Mouse (Mus musculus) megakaryocyte-erythroid progenitor cell, adult 5-6 weeks (primary cell): ENCODE results near the gene Katnbl1. TPM values are rescaled to one million over a fixed set of nuclear protein-coding genes. Genes with fewer than 3 reads are reported as not detected.

Experiments
- ATAC-seq: replicated peaks from 2 replicates; pipeline ENCODE4 v1.8.0; 2016; ENCODE audit warnings: mild to moderate bottlenecking, inconsistent platforms; ENCODE audit not compliant: severe bottlenecking, poor library complexity, low FRiP score, low TSS enrichment
- total RNA-seq, 2 experiments: library from RNA; stranded (forward) in 1 of 2; stranded (reverse) in 1 of 2; fragments of 200-1000, 215-1000 nt in 1 of 2; fragments of >200 nt in 1 of 2; fragmentation: Nextera tagmentation in 1 of 2; gene quantifications; 2 replicates each; pipeline ENCODE4 v1.2.3; 2014 to 2017

Katnbl1 gene
- total RNA-seq (2014; fragmentation: Nextera tagmentation) (17.0 and 20.8 TPM in 2 replicates), total RNA-seq (2017) (20.1 and 27.8 TPM in 2 replicates)

GRCm38 (mm10) chr2:112378973-112379898 lies at the start of gene Katnbl1:
Katnbl1 (plus strand) TSS chr2:112379211.
- peak; percentile 91 for ATAC-seq

DNA sequence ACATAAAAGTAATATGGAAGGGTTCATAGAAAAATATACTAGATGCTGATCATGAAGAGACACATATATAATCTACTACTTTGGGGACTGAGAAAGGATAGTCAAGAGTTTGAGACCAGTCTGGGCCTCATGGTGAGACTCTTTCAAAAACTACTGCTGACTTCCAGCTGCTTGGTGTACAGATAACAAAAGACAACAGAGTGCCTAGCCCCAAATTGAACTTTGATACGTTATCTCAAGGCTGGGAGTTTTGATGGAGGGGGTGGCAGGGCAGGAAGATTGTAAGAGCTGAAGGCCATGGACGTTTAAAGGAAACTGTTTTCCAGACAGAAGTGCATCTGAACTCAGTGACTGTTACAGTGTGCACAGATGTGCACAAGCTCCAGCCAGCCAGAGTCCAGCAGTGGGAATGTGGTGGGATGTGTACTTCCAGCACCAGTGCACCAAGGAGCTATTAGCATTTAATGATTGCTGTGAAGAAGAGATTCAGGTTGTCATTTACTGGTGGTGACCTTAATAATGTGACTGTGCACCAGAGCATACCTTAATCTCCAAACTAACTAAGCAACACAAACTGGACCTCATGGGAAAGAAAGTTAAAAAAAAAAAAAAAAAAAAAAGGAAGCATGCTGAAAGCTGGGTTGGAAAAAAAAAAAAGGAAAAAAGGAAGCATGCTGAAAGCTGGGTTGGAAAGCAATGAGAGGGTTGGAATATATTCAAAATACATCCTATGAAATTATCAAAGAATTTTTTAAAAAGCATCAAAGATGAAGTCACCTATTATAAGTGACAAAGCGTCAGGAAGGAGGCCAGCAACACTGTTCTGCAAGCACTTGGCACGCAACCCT lies 46.7 kb upstream of the Katnbl1 start:
- ATAC-seq = peak; percentile 54

- no peak for ATAC-seq
These were observed 41.8 kb upstream of the Katnbl1 start for GRCm38 (mm10) chr2:112337211-112337610.

- peak; percentile 77; the same call in 1 of the 2 replicates for ATAC-seq
These were observed 39.3 kb upstream of the Katnbl1 start for GRCm38 (mm10) chr2:112339736-112340135.

- no peak for ATAC-seq
These were observed 37.9 kb upstream of the Katnbl1 start for GRCm38 (mm10) chr2:112341117-112341516.

DNA sequence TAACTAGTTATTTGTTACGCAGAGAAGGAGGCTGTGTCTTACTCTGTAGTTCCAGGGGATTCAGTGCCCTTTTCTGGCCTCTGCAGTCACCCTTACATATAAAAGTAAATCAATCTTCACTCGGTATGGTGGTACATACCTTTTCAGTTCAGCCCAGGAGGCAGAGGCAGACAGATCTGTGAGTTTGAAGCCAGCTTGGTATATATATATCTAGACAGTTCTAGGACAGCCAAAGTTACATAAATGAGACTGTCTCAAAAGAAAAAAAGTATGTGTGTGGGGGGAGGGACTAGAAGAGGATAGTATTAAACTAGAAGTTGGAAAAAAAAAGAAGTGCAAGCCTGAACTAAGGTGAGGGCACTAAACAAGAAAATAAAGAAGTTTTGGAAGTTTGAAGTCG lies 30.8 kb upstream of the Katnbl1 start:
- no peak for ATAC-seq

GRCm38 (mm10) chr2:112353685-112354455 lies 25.1 kb upstream of the Katnbl1 start:
- ATAC-seq = no peak

DNA sequence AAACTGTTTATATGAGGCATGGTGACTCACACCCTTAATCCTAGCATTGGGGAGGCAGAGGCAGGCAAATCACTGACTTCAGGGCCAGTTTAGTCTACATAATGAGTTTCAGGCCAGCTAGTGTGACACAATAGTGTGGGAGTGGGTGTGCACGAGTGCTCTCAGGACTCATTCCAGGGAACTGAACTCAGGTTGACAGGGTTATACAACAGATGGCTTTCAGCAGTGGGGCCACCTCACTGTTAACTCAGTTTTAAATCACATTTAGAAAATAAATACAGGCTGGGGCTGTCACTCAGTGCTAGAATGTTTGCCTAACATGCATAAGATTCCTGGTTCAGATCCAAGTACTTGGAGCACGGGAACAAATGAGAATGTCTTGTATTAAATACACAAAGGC lies 19.4 kb upstream of the Katnbl1 start:
- ATAC-seq = no peak

DNA sequence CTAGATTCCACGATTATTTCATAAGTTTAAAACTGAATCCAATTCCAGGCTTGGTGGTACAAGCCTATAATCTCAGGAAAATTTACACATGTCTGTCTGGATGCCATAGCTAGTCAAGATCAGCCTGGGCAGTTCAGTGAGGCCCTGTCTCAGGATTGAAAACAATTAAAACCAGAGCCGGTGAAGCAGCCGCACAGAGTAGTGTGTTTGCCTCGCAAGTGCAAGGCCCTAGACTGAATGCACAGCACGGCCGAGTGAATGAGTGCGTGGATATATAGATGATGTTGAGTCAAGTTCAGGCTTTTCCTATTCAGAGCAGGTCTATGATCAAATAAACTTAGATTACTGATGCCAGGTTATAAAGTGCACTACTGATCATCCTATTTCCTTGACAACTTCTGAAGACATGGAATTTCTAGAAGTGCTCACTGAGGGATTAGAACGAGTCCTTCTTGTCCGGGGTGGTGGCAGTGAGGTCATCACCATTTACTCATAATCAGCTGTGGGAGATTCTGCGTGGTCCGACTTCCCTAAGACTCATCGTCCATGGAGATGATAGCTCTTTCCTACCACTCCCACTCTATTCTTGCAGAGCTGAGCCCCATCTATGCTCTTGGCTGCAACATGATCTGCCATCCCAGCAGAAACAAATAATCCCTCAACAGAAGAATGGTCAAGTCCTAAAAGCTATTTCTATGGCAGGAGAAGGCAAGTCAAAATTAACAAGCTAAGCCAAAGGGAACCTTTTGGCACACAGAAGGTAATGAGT lies 18.8 kb upstream of the Katnbl1 start:
- no peak for ATAC-seq

- ATAC-seq = no peak
These were observed 18.2 kb upstream of the Katnbl1 start for GRCm38 (mm10) chr2:112360781-112361169.

DNA sequence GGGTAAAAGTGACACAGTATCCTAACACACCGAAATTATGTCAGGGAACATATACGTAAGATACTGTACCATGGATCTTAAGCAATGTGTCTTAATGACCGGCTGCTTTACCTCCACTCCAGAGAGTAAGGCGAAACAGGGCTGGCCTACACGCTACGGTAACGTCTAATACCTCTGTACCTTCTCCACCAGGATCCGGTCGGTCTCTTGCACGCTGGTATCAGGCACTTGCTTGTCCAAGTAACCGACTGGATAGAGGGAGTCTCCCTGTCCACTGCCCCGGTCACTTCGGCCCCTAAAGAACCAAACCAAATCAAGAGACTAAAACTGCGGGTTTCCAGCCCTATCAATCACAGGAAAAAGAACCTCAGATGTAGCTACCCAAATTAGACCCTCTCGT lies 11.8 kb upstream of the Katnbl1 start:
- ATAC-seq = peak; percentile 32; the same call in 1 of the 2 replicates

DNA sequence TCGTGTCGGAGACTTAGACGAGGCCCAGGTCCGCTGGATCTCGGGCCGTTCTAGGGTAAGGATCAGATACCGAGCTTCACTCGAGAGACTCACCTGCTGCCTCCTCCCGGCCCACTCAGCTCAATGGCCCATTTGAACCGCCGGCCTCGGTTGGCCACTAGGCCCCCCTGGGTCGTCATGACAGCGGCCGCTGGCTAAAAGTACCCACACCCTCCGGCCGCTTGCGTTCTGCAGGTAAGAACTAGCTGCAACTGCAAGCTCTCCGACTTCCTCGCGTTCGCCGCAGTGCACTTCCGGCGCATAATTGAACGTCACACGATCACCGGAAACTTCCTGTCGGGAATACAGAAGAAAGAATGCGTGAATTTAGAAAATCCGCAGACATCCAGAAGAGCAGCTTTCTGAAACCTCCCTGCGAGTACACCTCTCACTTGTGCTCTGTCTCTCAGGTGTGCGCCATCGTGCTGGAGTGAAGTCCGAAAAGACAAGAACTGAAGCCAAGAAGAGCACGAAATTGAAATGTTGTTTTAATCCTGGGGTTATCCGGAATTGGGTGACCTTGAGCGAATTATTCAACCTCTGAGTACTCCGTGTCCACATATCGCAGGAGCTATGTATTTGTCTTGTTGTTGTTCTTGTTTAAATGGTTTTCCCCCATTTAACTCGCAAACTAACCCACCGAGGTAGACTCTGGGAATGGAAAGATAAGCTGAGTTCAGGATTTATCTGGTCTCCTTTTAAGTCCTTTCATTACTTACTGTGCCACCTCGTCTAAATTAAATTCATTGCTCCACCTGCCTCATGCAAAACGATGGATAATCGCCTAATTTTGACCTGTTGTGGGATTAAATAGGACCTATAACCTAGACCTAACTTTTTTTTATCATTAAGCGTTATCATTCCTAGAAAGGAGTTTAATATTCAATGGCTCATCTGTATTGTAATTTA lies 11.0 kb upstream of the Katnbl1 start, which contains the start of gene Emc4:
TSS of gene Emc4 (minus strand) at position 302 of the 948 bp plus-strand sequence.
- ATAC-seq = peak; percentile 90

DNA sequence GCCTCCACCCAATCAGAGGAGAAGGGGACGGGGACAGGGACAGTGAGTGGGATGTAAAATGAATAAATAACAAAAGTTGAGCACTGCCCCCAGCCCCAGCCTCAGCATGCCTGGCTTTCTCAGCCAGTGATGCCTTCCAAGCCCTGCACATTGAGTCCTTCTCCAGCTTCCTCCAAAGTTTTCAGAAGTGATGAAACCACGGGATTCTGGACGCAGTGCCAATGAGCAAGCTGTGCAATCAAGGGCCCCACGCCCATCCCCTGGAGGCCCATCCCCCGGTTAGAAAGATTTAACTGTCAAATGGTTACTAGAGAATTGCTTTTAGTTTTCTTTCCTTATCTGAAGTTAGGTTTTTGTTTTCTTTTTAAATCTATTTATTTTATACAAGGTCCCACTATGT lies 9.1 kb upstream of the Katnbl1 start:
- no peak for ATAC-seq

GRCm38 (mm10) chr2:112373141-112373540 lies 5.9 kb upstream of the Katnbl1 start:
- no peak for ATAC-seq

DNA sequence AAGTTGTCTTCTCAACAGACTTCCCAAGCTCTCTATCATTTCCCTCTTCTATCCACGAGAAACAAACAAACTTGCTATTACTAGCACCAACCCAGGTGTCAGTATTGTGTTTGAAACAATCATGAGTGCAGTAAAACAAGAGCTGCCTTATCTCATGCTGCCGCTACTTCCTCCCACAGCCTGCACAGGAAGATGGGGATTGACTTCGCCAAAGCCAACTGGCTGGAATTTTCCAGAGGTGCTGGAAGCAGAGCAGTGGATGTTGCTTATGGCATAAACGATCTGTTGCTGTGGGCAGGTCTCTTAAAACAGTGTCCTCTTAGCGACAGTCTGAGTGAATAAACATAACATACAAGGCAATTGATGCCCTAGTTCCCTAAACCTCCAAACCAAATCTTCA lies 4.4 kb upstream of the Katnbl1 start:
- ATAC-seq = 0 out of 2 replicates have a peak, but pooled peaks have one; percentile 13

DNA sequence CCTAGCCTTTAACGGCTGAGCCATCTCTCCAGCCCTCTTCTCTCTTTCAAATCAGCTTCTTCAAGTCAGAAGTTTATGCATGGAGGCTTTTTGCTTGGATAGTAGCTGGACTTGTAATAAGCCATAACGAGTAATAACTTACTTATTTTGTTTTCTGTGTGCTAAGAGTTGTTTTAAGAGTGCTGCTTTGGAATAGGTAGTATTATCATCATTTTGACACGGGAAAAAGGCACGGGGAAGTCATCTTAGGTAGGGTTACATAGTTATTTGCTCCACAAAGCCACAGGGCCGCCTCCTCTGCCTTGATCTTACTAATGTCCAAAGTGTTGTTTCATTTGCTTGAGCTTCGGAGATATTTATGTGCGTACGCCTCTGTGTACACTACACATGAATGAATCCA lies 1.1 kb downstream of the Katnbl1 start:
- no peak for ATAC-seq

DNA sequence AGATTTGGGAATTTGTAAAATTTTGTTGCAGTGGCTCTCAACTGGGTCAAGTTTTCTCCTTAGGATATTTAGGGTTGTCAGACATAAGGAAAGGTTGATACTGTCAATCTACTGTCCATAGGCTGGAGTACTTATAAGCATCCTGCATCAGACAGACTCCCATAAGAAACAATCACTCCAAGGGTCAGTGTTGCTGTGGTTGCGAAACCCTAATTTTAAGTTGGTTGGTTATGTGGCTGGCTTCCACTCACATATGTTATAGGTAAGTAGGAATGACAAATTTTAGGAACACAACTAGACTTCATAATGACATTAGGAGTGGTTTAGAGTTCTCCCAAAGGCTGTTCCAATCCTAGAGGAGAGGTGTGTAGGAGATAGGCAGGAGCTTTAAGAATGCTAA lies 2.2 kb downstream of the Katnbl1 start:
- no peak for ATAC-seq

DNA sequence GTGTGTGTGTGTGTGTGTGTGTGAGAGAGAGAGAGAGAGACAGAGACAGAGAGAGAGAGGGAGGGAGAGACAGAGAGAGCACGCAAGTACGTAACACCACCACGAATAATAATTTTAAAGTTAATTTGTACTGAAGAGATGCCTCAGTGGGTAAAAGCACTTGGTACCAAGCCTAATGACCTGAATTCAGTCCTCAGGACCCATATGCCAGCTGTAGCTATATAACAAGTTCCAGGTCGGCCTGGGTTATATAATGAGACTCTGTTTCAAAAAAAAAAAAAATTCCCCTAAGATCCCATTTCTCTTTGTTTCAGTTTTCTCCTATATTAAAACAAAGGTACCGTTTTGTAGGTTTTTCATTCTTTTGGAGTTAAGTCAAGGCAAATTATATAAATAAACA lies 11.8 kb downstream of the Katnbl1 start:
- ATAC-seq = no peak
